Mouse (Mus musculus) thymus, postnatal 4 days (tissue): ENCODE data around the gene Olfr1306.

ENCODE experiments used
- DNase-seq: peaks from one replicate; pipeline ENCODE4 v3.0.0; 2021

The Olfr1306 gene

DNA sequence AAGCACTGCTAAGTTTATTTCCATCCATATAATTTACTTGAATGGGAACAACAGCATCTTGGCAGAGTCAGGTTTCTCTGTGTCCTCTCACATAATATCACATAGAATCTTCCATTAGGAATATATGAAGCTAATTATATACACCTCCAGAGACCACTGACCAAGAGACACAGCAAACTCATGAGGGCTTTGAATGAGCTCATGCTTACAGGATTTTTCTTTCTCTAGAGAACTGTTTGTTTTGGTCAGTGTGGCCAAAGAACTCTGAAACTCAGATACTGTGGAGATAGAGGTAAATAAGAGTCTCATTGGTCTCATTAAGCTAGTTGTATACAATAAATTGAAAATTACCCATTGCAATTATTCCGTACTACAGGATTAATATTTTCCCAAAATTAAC, at the start of gene Olfr1306:
Gene Olfr1306, minus strand, starts transcription at position 101 of the 400 bp plus-strand sequence.
- no peak for DNase-seq

- no peak for DNase-seq
Measured at GRCm38 (mm10) chr2:111964844-111965243, 48.8 kb upstream of the Olfr1306 start, which contains the start of gene Olfr1308. Olfr1308 (minus strand) TSS chr2:111964944.

- DNase-seq = no peak
Measured at GRCm38 (mm10) chr2:111949340-111949739, 33.3 kb upstream of the Olfr1306 start, which contains the start of gene Olfr1307. Olfr1307 (minus strand) TSS chr2:111949440.

GRCm38 (mm10) chr2:111877049-111877448, 39.0 kb downstream of the Olfr1306 start, which contains the start of gene Olfr1305:
Olfr1305 (minus strand) TSS chr2:111877149.
- DNase-seq = no peak
